Mouse (Mus musculus): Measurements from ENCODE around the gene Ackr3. TPM values are rescaled to one million over a fixed set of nuclear protein-coding genes. Genes with fewer than 3 reads are reported as not detected.

The Ackr3 gene
- polyA plus RNA-seq, 1 experiment, result 10.8 TPM

DNA sequence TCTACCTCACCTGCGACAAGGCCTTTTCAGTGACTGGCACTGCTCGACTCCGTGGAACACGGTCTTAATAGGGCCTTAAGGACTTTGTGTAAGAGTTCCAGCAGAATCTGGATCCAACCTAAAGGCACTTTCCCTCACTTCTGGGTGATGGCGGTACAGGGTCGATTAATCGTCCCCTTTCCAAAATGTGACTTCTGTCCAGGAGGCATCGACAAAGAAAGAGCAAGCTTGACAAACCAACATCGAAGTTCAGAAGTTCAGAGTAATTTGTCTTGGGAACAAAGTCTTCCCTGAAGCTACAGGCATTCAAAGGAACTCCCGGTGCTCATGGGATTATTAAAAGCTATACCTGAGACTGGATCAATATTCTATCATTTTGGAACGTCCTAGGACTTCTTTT, 439 bp upstream of the Ackr3 start:
- H3ac ChIP-seq (ENCODE audit: control insufficient read depth, insufficient read length), result no peak overlapping the region
- H3K79me2 ChIP-seq (ENCODE audit: control insufficient read depth, insufficient read depth), result peaks cover 35% of the 10 kb centered on the region
- H3K36me3 ChIP-seq (ENCODE audit: control insufficient read depth, insufficient read depth), result no peaks in the 10 kb centered on the region
- TF ChIP-seq CEBPB (IDR thresholded peaks at IDR 0.05; ENCODE audit: insufficient read depth, poor library complexity, severe bottlenecking), result no peak
- no peak for TF ChIP-seq REST (IDR thresholded peaks at IDR 0.05; ENCODE audit: insufficient read depth, insufficient read length)
- TF ChIP-seq POLR2A (IDR thresholded peaks at IDR 0.05; ENCODE audit: insufficient read length, low read depth), result no peak
- no peak for TF ChIP-seq TCF12 (IDR thresholded peaks at IDR 0.05; ENCODE audit: insufficient read depth, poor library complexity, severe bottlenecking)
- no peak for TF ChIP-seq SRF (IDR thresholded peaks at IDR 0.05; ENCODE audit: control insufficient read depth, insufficient read length, low read depth)
- TF ChIP-seq USF1 (IDR thresholded peaks at IDR 0.05; ENCODE audit: low read depth), result no peak
- peak overlapping the region; percentile 50 for H3K4me3 ChIP-seq
- H3K4me2 ChIP-seq (ENCODE audit: low read depth), result peak overlapping the region; percentile 76
- no peaks in the 10 kb centered on the region for H3K27me3 ChIP-seq (ENCODE audit: control insufficient read depth, insufficient read depth, insufficient read length)

DNA sequence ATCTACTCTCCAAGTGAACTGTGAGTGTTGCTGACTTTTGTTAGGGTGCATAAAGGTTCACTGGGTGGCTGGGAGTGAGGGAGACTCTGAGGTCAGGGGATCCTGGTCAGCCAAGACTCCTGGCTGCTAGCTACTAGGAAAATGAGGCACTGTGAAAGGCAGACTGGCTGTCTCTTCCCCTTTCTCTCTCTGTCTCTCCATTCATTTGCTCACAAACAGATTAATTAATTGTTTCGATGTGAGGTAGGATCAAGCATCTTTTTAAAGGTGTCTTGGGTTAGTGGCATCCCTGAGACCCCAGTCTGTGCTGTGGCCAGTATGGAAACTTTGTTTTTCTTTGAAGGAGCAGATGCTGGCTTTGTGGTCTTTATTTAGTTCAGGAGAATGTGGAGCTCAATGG, 1.0 kb downstream of the Ackr3 start:
- TF ChIP-seq CEBPB (IDR thresholded peaks at IDR 0.05; ENCODE audit: insufficient read depth, poor library complexity, severe bottlenecking), result no peak
- no peak for TF ChIP-seq E2F4 (IDR thresholded peaks at IDR 0.05; ENCODE audit: insufficient read depth)
- TF ChIP-seq TCF3 (IDR thresholded peaks at IDR 0.05; ENCODE audit: insufficient read length, low read depth), result no peak
- no peak for TF ChIP-seq USF1 (IDR thresholded peaks at IDR 0.05; ENCODE audit: low read depth)
- no peak for TF ChIP-seq TCF12 (IDR thresholded peaks at IDR 0.05; ENCODE audit: insufficient read depth, poor library complexity, severe bottlenecking)
- TF ChIP-seq MYOG (IDR thresholded peaks at IDR 0.05; ENCODE audit: control insufficient read depth in 1 of 3, insufficient read depth in 1 of 3, insufficient read length in 2 of 3, low read depth in 2 of 3), result no peak
- no peak for TF ChIP-seq POLR2AphosphoS2 (IDR thresholded peaks at IDR 0.05; ENCODE audit: insufficient read length, low read depth)
- no peak for TF ChIP-seq MAX (IDR thresholded peaks at IDR 0.05; ENCODE audit: low read depth)
- no peak for TF ChIP-seq POLR2A (IDR thresholded peaks at IDR 0.05; ENCODE audit: insufficient read length, low read depth)
- TF ChIP-seq SRF (IDR thresholded peaks at IDR 0.05; ENCODE audit: control insufficient read depth, insufficient read length, low read depth), result no peak
- no peak for TF ChIP-seq REST (IDR thresholded peaks at IDR 0.05; ENCODE audit: insufficient read depth, insufficient read length)
- TF ChIP-seq MYOD1 (IDR thresholded peaks at IDR 0.05; ENCODE audit: control insufficient read depth in 1 of 3, insufficient read length in 2 of 3, low read depth in 2 of 3), result no peak
- no peak overlapping the region for H3ac ChIP-seq (ENCODE audit: control insufficient read depth, insufficient read length)
- no peaks in the 10 kb centered on the region for H3K27me3 ChIP-seq (ENCODE audit: control insufficient read depth, insufficient read depth, insufficient read length)
- peak overlapping the region; percentile 50 for H3K4me3 ChIP-seq
- peaks cover 49% of the 10 kb centered on the region for H3K79me2 ChIP-seq (ENCODE audit: control insufficient read depth, insufficient read depth)
- peak overlapping the region; percentile 76 for H3K4me2 ChIP-seq (ENCODE audit: low read depth)
- H3K36me3 ChIP-seq (ENCODE audit: control insufficient read depth, insufficient read depth), result no peaks in the 10 kb centered on the region

DNA sequence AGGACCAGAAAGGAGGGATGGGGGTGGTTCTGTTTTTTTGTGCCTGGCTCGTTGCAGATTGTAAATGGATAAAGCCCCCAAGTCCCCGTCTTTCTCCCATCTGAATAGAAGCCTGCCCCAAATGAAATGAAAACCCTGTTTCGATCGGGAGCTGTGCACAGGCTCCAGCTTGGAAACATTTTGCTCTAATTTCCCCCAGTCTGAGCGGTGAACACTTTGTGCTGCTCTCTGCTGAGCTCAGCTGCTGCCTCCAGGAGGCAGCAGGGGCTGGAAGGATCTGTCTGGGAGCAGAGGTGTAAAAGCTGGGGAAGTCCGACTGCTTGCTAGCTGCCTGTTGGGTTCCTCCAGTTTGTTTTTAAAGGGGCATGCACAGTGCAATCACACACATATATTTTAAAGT, 1.4 kb downstream of the Ackr3 start:
- H3ac ChIP-seq (ENCODE audit: control insufficient read depth, insufficient read length), result no peak overlapping the region
- H3K4me3 ChIP-seq, result peak overlapping the region; percentile 50
- H3K4me2 ChIP-seq (ENCODE audit: low read depth), result peak overlapping the region; percentile 76
- no peaks in the 10 kb centered on the region for H3K36me3 ChIP-seq (ENCODE audit: control insufficient read depth, insufficient read depth)
- TF ChIP-seq REST (IDR thresholded peaks at IDR 0.05; ENCODE audit: insufficient read depth, insufficient read length) (no peak), MYOG (IDR thresholded peaks at IDR 0.05; ENCODE audit: control insufficient read depth in 1 of 3, insufficient read depth in 1 of 3, insufficient read length in 2 of 3, low read depth in 2 of 3) (peak in 1 of 3 experiments; percentile 19)
- H3K79me2 ChIP-seq (ENCODE audit: control insufficient read depth, insufficient read depth), result peaks cover 52% of the 10 kb centered on the region
- H3K27me3 ChIP-seq (ENCODE audit: control insufficient read depth, insufficient read depth, insufficient read length), result no peaks in the 10 kb centered on the region

DNA sequence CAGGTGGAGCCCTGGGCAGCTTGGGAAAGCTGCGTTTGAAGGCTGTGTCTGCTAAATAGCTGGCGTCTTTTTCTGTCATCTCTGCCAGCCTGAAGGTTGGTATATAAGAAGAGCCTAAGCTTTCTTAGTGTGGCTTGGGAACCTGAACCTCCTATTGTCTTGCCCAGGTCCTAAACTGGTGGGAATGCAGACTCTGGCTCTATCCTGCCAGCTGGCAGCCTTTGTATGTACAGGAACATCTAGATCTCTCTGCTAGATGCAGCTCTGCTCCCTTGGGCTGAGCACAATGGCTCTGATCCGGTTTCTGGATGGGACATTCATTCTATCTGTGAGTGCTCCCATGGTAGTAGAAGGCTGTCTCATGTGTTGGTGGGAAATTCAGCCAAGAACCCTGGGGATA, 2.9 kb downstream of the Ackr3 start:
- no peak for TF ChIP-seq MYOG (IDR thresholded peaks at IDR 0.05; ENCODE audit: control insufficient read depth in 1 of 3, insufficient read depth in 1 of 3, insufficient read length in 2 of 3, low read depth in 2 of 3)
- TF ChIP-seq REST (IDR thresholded peaks at IDR 0.05; ENCODE audit: insufficient read depth, insufficient read length), result no peak
- TF ChIP-seq E2F4 (IDR thresholded peaks at IDR 0.05; ENCODE audit: insufficient read depth), result no peak
- TF ChIP-seq MYOD1 (IDR thresholded peaks at IDR 0.05; ENCODE audit: control insufficient read depth in 1 of 3, insufficient read length in 2 of 3, low read depth in 2 of 3), result no peak
- no peak for TF ChIP-seq TCF12 (IDR thresholded peaks at IDR 0.05; ENCODE audit: insufficient read depth, poor library complexity, severe bottlenecking)
- TF ChIP-seq USF1 (IDR thresholded peaks at IDR 0.05; ENCODE audit: low read depth), result no peak
- TF ChIP-seq SRF (IDR thresholded peaks at IDR 0.05; ENCODE audit: control insufficient read depth, insufficient read length, low read depth), result no peak
- no peak for TF ChIP-seq CEBPB (IDR thresholded peaks at IDR 0.05; ENCODE audit: insufficient read depth, poor library complexity, severe bottlenecking)
- TF ChIP-seq MAX (IDR thresholded peaks at IDR 0.05; ENCODE audit: low read depth), result no peak
- no peak for TF ChIP-seq POLR2A (IDR thresholded peaks at IDR 0.05; ENCODE audit: insufficient read length, low read depth)
- no peak for TF ChIP-seq TCF3 (IDR thresholded peaks at IDR 0.05; ENCODE audit: insufficient read length, low read depth)
- no peak for TF ChIP-seq POLR2AphosphoS2 (IDR thresholded peaks at IDR 0.05; ENCODE audit: insufficient read length, low read depth)
- Histone ChIP-seq H3ac (ENCODE audit: control insufficient read depth, insufficient read length) (no peak overlapping the region), H3K4me2 (ENCODE audit: low read depth) (peak overlapping the region; percentile 76), H3K79me2 (ENCODE audit: control insufficient read depth, insufficient read depth) (peaks cover 66% of the 10 kb centered on the region), H3K4me3 (no peak overlapping the region), H3K27me3 (ENCODE audit: control insufficient read depth, insufficient read depth, insufficient read length) (no peaks in the 10 kb centered on the region), H3K36me3 (ENCODE audit: control insufficient read depth, insufficient read depth) (no peaks in the 10 kb centered on the region)

DNA sequence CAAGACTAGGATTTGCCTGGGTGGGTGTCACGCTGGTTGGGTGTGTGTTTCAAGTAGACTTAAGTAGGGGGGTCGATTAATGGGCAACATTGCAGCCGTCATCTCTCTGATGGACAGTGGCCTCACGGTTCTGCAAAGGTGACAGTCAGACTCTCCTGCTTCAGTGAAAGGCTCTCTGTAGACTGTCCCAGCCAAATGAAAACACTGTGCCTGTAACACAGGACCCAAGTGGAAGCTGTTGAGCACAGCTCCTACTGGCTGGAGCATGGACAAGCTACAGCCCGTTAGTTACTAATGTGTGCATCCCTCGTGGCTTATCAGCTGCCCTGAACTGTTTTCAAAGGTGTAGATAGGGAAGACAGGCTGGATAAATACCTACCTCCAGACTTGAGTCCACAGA, 3.5 kb downstream of the Ackr3 start:
- Histone ChIP-seq H3ac (ENCODE audit: control insufficient read depth, insufficient read length) (no peak overlapping the region), H3K27me3 (ENCODE audit: control insufficient read depth, insufficient read depth, insufficient read length) (no peaks in the 10 kb centered on the region), H3K36me3 (ENCODE audit: control insufficient read depth, insufficient read depth) (no peaks in the 10 kb centered on the region), H3K79me2 (ENCODE audit: control insufficient read depth, insufficient read depth) (peaks cover 71% of the 10 kb centered on the region), H3K4me3 (no peak overlapping the region), H3K4me2 (ENCODE audit: low read depth) (peak overlapping the region; percentile 76)
- no peak for TF ChIP-seq POLR2A (IDR thresholded peaks at IDR 0.05; ENCODE audit: insufficient read length, low read depth)
- TF ChIP-seq E2F4 (IDR thresholded peaks at IDR 0.05; ENCODE audit: insufficient read depth), result no peak
- no peak for TF ChIP-seq TCF3 (IDR thresholded peaks at IDR 0.05; ENCODE audit: insufficient read length, low read depth)
- no peak for TF ChIP-seq USF1 (IDR thresholded peaks at IDR 0.05; ENCODE audit: low read depth)
- no peak for TF ChIP-seq REST (IDR thresholded peaks at IDR 0.05; ENCODE audit: insufficient read depth, insufficient read length)
- no peak for TF ChIP-seq CEBPB (IDR thresholded peaks at IDR 0.05; ENCODE audit: insufficient read depth, poor library complexity, severe bottlenecking)
- TF ChIP-seq SRF (IDR thresholded peaks at IDR 0.05; ENCODE audit: control insufficient read depth, insufficient read length, low read depth), result no peak
- TF ChIP-seq POLR2AphosphoS2 (IDR thresholded peaks at IDR 0.05; ENCODE audit: insufficient read length, low read depth), result no peak
- TF ChIP-seq TCF12 (IDR thresholded peaks at IDR 0.05; ENCODE audit: insufficient read depth, poor library complexity, severe bottlenecking), result no peak

Data from myocyte (in vitro differentiated cells).